Mouse (Mus musculus): Measurements from ENCODE around the gene Bbs9.

GRCm38 (mm10) chr9:22819539-22819938 is 344.0 kb downstream of the Bbs9 start:
- TF ChIP-seq RAD21 (IDR thresholded peaks at IDR 0.05; ENCODE audit: low read depth, low read length) (no peak), TCF12 (IDR thresholded peaks at IDR 0.05; ENCODE audit: low read depth, low read length) (no peak), POLR2A (IDR thresholded peaks at IDR 0.05; ENCODE audit: low read depth, low read length) (no peak), HCFC1 (IDR thresholded peaks at IDR 0.05; ENCODE audit: low read depth, low read length) (no peak), RCOR1 (conservative IDR thresholded peaks at IDR 0.05; ENCODE audit: low read depth, low read length) (no peak), EP300 (IDR thresholded peaks at IDR 0.05; ENCODE audit: low read length) (peak; percentile 78), ZNF384 (IDR thresholded peaks at IDR 0.05; ENCODE audit: low read depth, low read length) (no peak), CTCF (conservative IDR thresholded peaks at IDR 0.05 in 1 of 2, IDR thresholded peaks at IDR 0.05 in 1 of 2; ENCODE audit: low read depth in 2 of 2, low read length in 2 of 2) (no peak), CHD2 (IDR thresholded peaks at IDR 0.05; ENCODE audit: low read length) (no peak), MAFK (IDR thresholded peaks at IDR 0.05; ENCODE audit: insufficient replicate concordance, low read length) (no peak), POLR2AphosphoS2 (IDR thresholded peaks at IDR 0.05; ENCODE audit: low read depth, low read length) (no peak), USF2 (conservative IDR thresholded peaks at IDR 0.05; ENCODE audit: low read depth, low read length) (no peak), MAZ (IDR thresholded peaks at IDR 0.05; ENCODE audit: low read depth, low read length) (no peak)
